Mouse (Mus musculus) Patski (cell line): ENCODE data around the gene Krtap16-1. TPM values are rescaled to one million over a fixed set of nuclear protein-coding genes. Genes with fewer than 3 reads are reported as not detected.

Experiments used
- ATAC-seq: fragments of 100-300 bp; one replicate; pipeline ENCODE4 v1.8.0; 2021
- CTCF ChIA-PET: fragments of 350-600 bp; sonication (Branson Sonifier 250); formaldehyde crosslinking; loops from one replicate; lab custom pipeline; 2022; ENCODE audit warnings: inconsistent platforms; lab: Charles Lee
- POLR2A ChIA-PET: fragments of 350-600 bp; sonication (Branson Sonifier 250); formaldehyde crosslinking; loops from one replicate; lab custom pipeline; 2022; ENCODE audit warnings: antibody characterized with exemption, inconsistent platforms; lab: Charles Lee
- DNase-seq: peaks from one replicate; pipeline ENCODE4 v3.0.0-alpha.2; 2011; ENCODE audit warnings: low read depth, low spot score
- H3K27me3 ChIP-seq: fragments of 371-371 bp; one replicate; pipeline ENCODE4 v1.5.1; 2021
- CTCF ChIP-seq: fragments of 100-300 bp; IDR thresholded peaks from one replicate; pipeline ENCODE4 v1.5.1; 2021
- in situ Hi-C: fragments of 300-500 bp; cut with MboI; formaldehyde crosslinking; loops from 3 replicates; pipeline ENCODE4 v1.11.1; 2018; ENCODE audit warnings: low pct_unique_long_range_greater_than_20kb, mixed read lengths
- polyA plus RNA-seq: library from polyadenylated mRNA; unstranded; gene quantifications from one replicate; pipeline ENCODE4 v1.2.3, GENCODE M21; 2021

The Krtap16-1 gene
- polyA plus RNA-seq, 1 experiment from 2014 or later, result not detected

GRCm38 (mm10) chr11:99964213-99964612 lies 22.2 kb downstream of the Krtap16-1 start:
- peak; percentile 54 for TF ChIP-seq CTCF
- ChIA-PET POLR2A (no interaction called here), CTCF (no interaction called here)
- ATAC-seq, result no peak
- in situ Hi-C loops, result no loop called here
- no peak for DNase-seq
- H3K27me3 ChIP-seq, result no peaks in the 10 kb centered on the region

GRCm38 (mm10) chr11:99948175-99948574 lies 38.2 kb downstream of the Krtap16-1 start, which contains the start of gene Krtap9-5:
Krtap9-5 (plus strand) TSS chr11:99948475.
- POLR2A ChIA-PET, result no interaction called here
- ATAC-seq, result no peak
- no peak for DNase-seq
- no peak for TF ChIP-seq CTCF
- in situ Hi-C loops, result no loop called here
- H3K27me3 ChIP-seq, result no peaks in the 10 kb centered on the region
- CTCF ChIA-PET, result no interaction called here

DNA sequence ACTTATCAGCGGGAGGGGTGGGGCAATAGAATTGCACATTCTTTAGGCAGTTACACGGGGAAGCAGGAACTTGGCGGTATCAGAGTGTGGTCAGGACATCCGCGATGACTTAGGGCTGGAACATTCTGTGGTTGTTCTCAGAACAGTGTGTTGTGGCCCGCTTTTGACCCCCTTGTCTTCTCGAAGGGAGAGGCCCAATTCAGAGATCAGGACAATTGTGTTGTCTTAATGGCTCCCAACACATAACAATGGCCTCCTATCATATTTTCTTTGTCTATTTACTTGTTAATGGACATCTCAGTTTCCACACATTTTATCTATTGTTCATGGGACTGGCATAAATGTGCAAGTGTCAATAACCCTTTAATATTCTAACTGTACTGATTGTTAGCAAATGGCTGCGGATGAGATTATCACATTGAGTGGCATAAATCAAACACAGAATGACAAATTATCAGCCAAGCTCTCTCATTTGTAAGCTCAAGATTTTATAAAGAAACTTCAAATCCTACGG lies 48.6 kb downstream of the Krtap16-1 start:
- DNase-seq, result no peak
- in situ Hi-C loops, result no loop called here
- no peak for ATAC-seq
- TF ChIP-seq CTCF, result no peak
- ChIA-PET CTCF (no interaction called here), POLR2A (no interaction called here)
- peaks cover 3% of the 10 kb centered on the region for H3K27me3 ChIP-seq

DNA sequence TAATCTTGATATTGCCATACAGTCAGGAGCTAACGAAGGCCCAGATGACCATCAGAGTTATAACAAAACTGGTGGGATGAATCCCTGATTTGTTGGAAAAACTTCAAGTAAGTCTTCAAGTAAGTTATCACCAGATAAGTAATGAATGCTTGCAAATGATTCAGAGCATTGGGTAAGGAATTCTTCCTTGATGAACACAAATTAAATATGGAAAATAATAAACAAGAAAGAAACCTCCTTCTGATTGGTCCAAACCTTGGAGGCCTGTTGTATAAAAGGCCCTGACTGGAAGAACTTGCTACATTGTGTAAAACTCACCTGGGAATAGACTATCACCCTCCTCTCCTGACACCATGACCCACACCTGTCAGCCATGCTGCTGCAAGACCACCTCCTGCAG lies 50.4 kb downstream of the Krtap16-1 start, which contains the start of gene Krtap31-2:
Krtap31-2 (plus strand) TSS at position 301 of the 400 bp plus-strand sequence.
- ATAC-seq (no peak), DNase-seq (no peak)
- in situ Hi-C loops, result no loop called here
- TF ChIP-seq CTCF, result no peak
- POLR2A ChIA-PET, result no interaction called here
- CTCF ChIA-PET, result no interaction called here
- no peaks in the 10 kb centered on the region for H3K27me3 ChIP-seq

Other genes starting within 250 kb of the Krtap16-1 start
- not detected for gene Gm11595, start 213.7 kb downstream of the Krtap16-1 start, polyA plus RNA-seq
- 0.06 TPM for gene Krtap4-8, start 205.9 kb downstream of the Krtap16-1 start, polyA plus RNA-seq
- not detected for gene Krtap4-9, start 201.4 kb downstream of the Krtap16-1 start, polyA plus RNA-seq
- not detected for gene Gm11596, start 193.1 kb downstream of the Krtap16-1 start, polyA plus RNA-seq
- not detected for gene Gm11569, start 187.7 kb downstream of the Krtap16-1 start, polyA plus RNA-seq
- gene Gm11554, start 182.2 kb downstream of the Krtap16-1 start, polyA plus RNA-seq, result not detected
- gene Krtap4-13, start 176.7 kb downstream of the Krtap16-1 start, polyA plus RNA-seq, result not detected
- not detected for gene Gm11564, start 170.9 kb downstream of the Krtap16-1 start, polyA plus RNA-seq
- gene 2300003K06Rik, start 148.5 kb downstream of the Krtap16-1 start, polyA plus RNA-seq, result not detected
- gene Krtap4-16, start 135.0 kb downstream of the Krtap16-1 start, polyA plus RNA-seq, result not detected
- not detected for gene Gm11568, start 128.7 kb downstream of the Krtap16-1 start, polyA plus RNA-seq
- not detected for gene Gm11559, start 122.1 kb downstream of the Krtap16-1 start, polyA plus RNA-seq
- gene Krtap9-1, start 113.2 kb downstream of the Krtap16-1 start, polyA plus RNA-seq, result not detected
- not detected for gene Gm11567, start 107.4 kb downstream of the Krtap16-1 start, polyA plus RNA-seq
- not detected for gene Krtap31-1, start 78.7 kb downstream of the Krtap16-1 start, polyA plus RNA-seq
- gene Gm11565, start 71.8 kb downstream of the Krtap16-1 start, polyA plus RNA-seq, result not detected
- not detected for gene Krtap31-2, start 50.3 kb downstream of the Krtap16-1 start, polyA plus RNA-seq
- gene Krtap9-5, start 38.1 kb downstream of the Krtap16-1 start, polyA plus RNA-seq, result not detected
- not detected for gene Krtap29-1, start 7.5 kb downstream of the Krtap16-1 start, polyA plus RNA-seq
- not detected for gene Krtap17-1, start 7.4 kb upstream of the Krtap16-1 start, polyA plus RNA-seq
- not detected for gene Krt33a, start 29.6 kb upstream of the Krtap16-1 start, polyA plus RNA-seq
- 0.18 TPM for gene Krt33b, start 43.3 kb upstream of the Krtap16-1 start, polyA plus RNA-seq
- not detected for gene Krt34, start 55.0 kb upstream of the Krtap16-1 start, polyA plus RNA-seq
- gene Krt31, start 64.0 kb upstream of the Krtap16-1 start, polyA plus RNA-seq, result not detected
- gene Krt32, start 101.6 kb upstream of the Krtap16-1 start, polyA plus RNA-seq, result not detected
- gene Krt35, start 109.6 kb upstream of the Krtap16-1 start, polyA plus RNA-seq, result not detected
- gene Krt36, start 119.0 kb upstream of the Krtap16-1 start, polyA plus RNA-seq, result not detected
- not detected for gene Krt13, start 135.0 kb upstream of the Krtap16-1 start, polyA plus RNA-seq
- gene Krt15, start 149.3 kb upstream of the Krtap16-1 start, polyA plus RNA-seq, result 0.74 TPM
- gene Krt19, start 162.1 kb upstream of the Krtap16-1 start, polyA plus RNA-seq, result not detected
- gene Krt9, start 206.6 kb upstream of the Krtap16-1 start, polyA plus RNA-seq, result not detected
- not detected for gene Krt14, start 221.0 kb upstream of the Krtap16-1 start, polyA plus RNA-seq